Mouse (Mus musculus) lung, postnatal 0 days (tissue): ENCODE results near the gene Fxyd2.

Experiments used
- CTCF ChIP-seq: IDR thresholded peaks from 2 replicates; pipeline ENCODE4 v1.5.1; 2016; ENCODE audit warnings: antibody characterized with exemption, mild to moderate bottlenecking
- EP300 ChIP-seq: IDR thresholded peaks from 2 replicates; pipeline ENCODE4 v1.6.1; 2016; ENCODE audit warnings: antibody characterized with exemption, mild to moderate bottlenecking, control low read depth

GRCm38 (mm10) chr9:45451346-45451745, 51.9 kb downstream of the Fxyd2 start:
- TF ChIP-seq EP300 (no peak), CTCF (no peak)
